In the genomic region with DNA sequence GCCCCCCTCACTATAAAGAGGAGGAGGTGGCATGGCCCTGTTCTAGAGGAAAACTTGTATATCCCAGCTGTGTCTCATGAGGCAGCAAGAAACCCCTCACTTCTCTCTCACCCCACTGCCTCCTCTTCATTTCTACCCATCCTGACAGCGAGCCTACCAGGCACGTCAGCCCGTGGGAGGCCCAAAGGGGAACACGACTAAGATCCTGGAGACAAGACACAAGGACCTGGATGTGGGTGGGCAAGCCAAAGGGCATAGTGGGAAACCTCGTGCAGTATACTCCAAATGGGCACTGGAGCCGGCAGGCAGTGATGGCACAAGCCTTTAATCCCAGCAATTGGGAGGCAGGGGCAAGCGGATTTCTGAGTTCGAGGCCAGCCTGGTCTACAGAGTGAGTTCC, we compare ENCODE assay signal across 13 mouse cellular contexts. TPM values are rescaled to one million over a fixed set of nuclear protein-coding genes. Genes with fewer than 3 reads are reported as not detected.
DNase-seq lines count a peak whose midpoint lies in the region; ATAC-seq and TF ChIP-seq lines count a peak whose summit lies in the region.
"Had no signal": no experiment of that assay in that cellular context is flagged by ENCODE, and none has a peak within 500 bp of the region (broad histone marks: within the 10 kb centered on the region; RNA-seq: fewer than 3 reads in every experiment).

No protein-coding gene starts in this region.

- ATAC-seq in heart, embryonic 14.5 days (ENCODE audit: insufficient number of reproducible peaks, insufficient read depth, low FRiP score, low read depth): no peak
- ATAC-seq in kidney, postnatal 0 days (replicated peaks; ENCODE audit: low FRiP score, low read depth): no peak

- no peak for DNase-seq in heart, adult 2 months
- peak; percentile 17 for DNase-seq in kidney, postnatal 0 days (ENCODE audit: low spot score)
- no peak for DNase-seq in kidney, postnatal 4 days
- DNase-seq in right cerebral cortex, adult 18-20 months: peak; percentile 58
- DNase-seq in right cerebral cortex, adult 2 months (ENCODE audit: low spot score in 2 of 2): no peak
- peak; percentile 8 for DNase-seq in splenic B cell, adult 2 months (ENCODE audit: low read depth, low spot score)
- DNase-seq in thymus, postnatal 10 days (ENCODE audit: low spot score in 2 of 2): no peak
- DNase-seq: cerebellum, adult 9-10 months had no signal

- H3K27me3 ChIP-seq in heart, embryonic 14.5 days (ENCODE audit: control insufficient read depth, insufficient read depth, low read length): peaks cover 18% of the 10 kb centered on the region
- no peaks in the 10 kb centered on the region for H3K27me3 ChIP-seq in heart, adult 2 months (ENCODE audit: control insufficient read depth, insufficient read depth, low read length)
- H3K27me3 ChIP-seq in kidney, postnatal 0 days (ENCODE audit: insufficient read depth, low read length): no peaks in the 10 kb centered on the region
- H3K27me3 ChIP-seq in splenic B cell, adult 2 months (ENCODE audit: control insufficient read depth, insufficient read depth, low read length, poor library complexity, severe bottlenecking): no peaks in the 10 kb centered on the region
- H3K27me3 ChIP-seq: Patski had no signal

- H3K9me3 ChIP-seq in heart, embryonic 14.5 days (ENCODE audit: control insufficient read depth, low read length): no peaks in the 10 kb centered on the region
- no peaks in the 10 kb centered on the region for H3K9me3 ChIP-seq in kidney, postnatal 0 days (replicated peaks; ENCODE audit: low read length)
- H3K9me3 ChIP-seq: embryonic facial prominence, embryonic 12.5 days; forebrain, embryonic 10.5 days; hindbrain, embryonic 15.5 days had no signal

- no peak overlapping the region for H3K4me3 ChIP-seq in heart, embryonic 14.5 days (ENCODE audit: control insufficient read depth in 1 of 2, insufficient read depth in 1 of 2, low read depth in 1 of 2, low read length in 2 of 2)
- H3K4me3 ChIP-seq in heart, adult 2 months: no peak overlapping the region; the same call in 1 of the 2 replicates
- no peak overlapping the region for H3K4me3 ChIP-seq in kidney, postnatal 0 days (replicated peaks; ENCODE audit: low read depth, low read length)

- no peak for TF ChIP-seq POLR2A in heart, adult 2 months (IDR thresholded peaks at IDR 0.05; ENCODE audit: insufficient read depth, low read depth, low read length)

- H3K4me1 ChIP-seq in heart, embryonic 14.5 days (ENCODE audit: control insufficient read depth in 2 of 2, insufficient read depth in 2 of 2, low read length in 2 of 2): peaks cover 16 to 21% of the 10 kb centered on the region in 2 experiments
- H3K4me1 ChIP-seq in heart, adult 2 months (ENCODE audit: control insufficient read depth, insufficient read depth, low read length): peaks cover 5% of the 10 kb centered on the region
- peaks cover 4% of the 10 kb centered on the region; the same call in 1 of the 2 replicates for H3K4me1 ChIP-seq in kidney, postnatal 0 days (replicated peaks; ENCODE audit: insufficient read depth, low read length)

- no peaks in the 10 kb centered on the region for H3K36me3 ChIP-seq in heart, embryonic 14.5 days (ENCODE audit: control insufficient read depth, insufficient read depth, low read length)
- H3K36me3 ChIP-seq in heart, adult 2 months (ENCODE audit: control insufficient read depth, insufficient read depth, low read length): no peaks in the 10 kb centered on the region
- H3K36me3 ChIP-seq in kidney, postnatal 0 days (ENCODE audit: insufficient read depth, low read length): no peaks in the 10 kb centered on the region
- H3K36me3 ChIP-seq in splenic B cell, adult 2 months (ENCODE audit: control insufficient read depth, insufficient read depth, low read length, poor library complexity, severe bottlenecking): no peaks in the 10 kb centered on the region
- H3K36me3 ChIP-seq: embryonic facial prominence, embryonic 12.5 days; forebrain, embryonic 10.5 days; hindbrain, embryonic 15.5 days had no signal

- no peak overlapping the region for H3K9ac ChIP-seq in heart, embryonic 14.5 days (ENCODE audit: low read length)
- H3K9ac ChIP-seq in heart, adult 2 months (ENCODE audit: low read depth, low read length): no peak overlapping the region
- no peak overlapping the region for H3K9ac ChIP-seq in kidney, postnatal 0 days (ENCODE audit: low read depth, low read length)

- H3K4me2 ChIP-seq in heart, embryonic 14.5 days (ENCODE audit: low read length): peak overlapping the region; percentile 99
- peak overlapping the region; percentile 99; the same call in 1 of the 2 replicates for H3K4me2 ChIP-seq in kidney, postnatal 0 days (ENCODE audit: low read length)

- H3K27ac ChIP-seq in heart, embryonic 14.5 days (replicated peaks in 1 of 2; ENCODE audit: control insufficient read depth in 1 of 2, insufficient read depth in 1 of 2, low read depth in 2 of 2, low read length in 2 of 2): no peak overlapping the region
- no peak overlapping the region; the same call in 1 of the 2 replicates for H3K27ac ChIP-seq in heart, adult 2 months
- no peak overlapping the region for H3K27ac ChIP-seq in kidney, postnatal 0 days
- H3K27ac ChIP-seq: embryonic facial prominence, embryonic 12.5 days; forebrain, embryonic 10.5 days; hindbrain, embryonic 15.5 days had no signal

- H3K79me2 ChIP-seq in heart, adult 2 months (replicated peaks; ENCODE audit: control insufficient read depth, insufficient read depth, low read length): peaks cover 2% of the 10 kb centered on the region; the same call in 1 of the 2 replicates

- no peak for TF ChIP-seq CTCF in heart, adult 2 months (IDR thresholded peaks at IDR 0.05)
- TF ChIP-seq CTCF in kidney, postnatal 0 days (IDR thresholded peaks at IDR 0.05; ENCODE audit: low read depth): no peak

- TF ChIP-seq EP300 in heart, adult 2 months (IDR thresholded peaks at IDR 0.05; ENCODE audit: insufficient read depth, low read depth, low read length): no peak

- intact Hi-C loops in heart, adult 2 months (cut with DNase I): no loop called here

- WGBS in heart, embryonic 14.5 days: 28% methylated on average over 8 of the region's 8 CpGs
- WGBS in heart, adult 2 months: 61% methylated on average over 8 of the region's 8 CpGs
- WGBS in kidney, postnatal 0 days: 16% methylated on average over 8 of the region's 8 CpGs

RNA-seq across cellular contexts. Expression of gene Ankrd33b, which starts 1.0 kb away (rescaled TPM):
- 2.9 and 3.2 TPM in 2 replicates for polyA plus RNA-seq in heart, embryonic 14.5 days (2014; fragmentation: Nextera tagmentation; extraction: Ambion mirVana)
- 10 to 100 TPM; 28.6 to 32.8 TPM for total RNA-seq in heart, adult 2 months (2021)
- 7.8 and 16.5 TPM in 2 replicates for polyA plus RNA-seq in heart, adult 2 months (2012; rRNA removed)
- 10.5 and 12.0 TPM in 2 replicates for polyA plus RNA-seq in kidney, postnatal 0 days (2015; fragmentation: Nextera tagmentation; extraction: Ambion mirVana)

Comparison
In these comparisons a context has a peak if more than half of its experiments do, and no peak if none do; other contexts are left out.
1. DNase-seq: peak in kidney, postnatal 0 days (single experiment), right cerebral cortex, adult 18-20 months (single experiment) and splenic B cell, adult 2 months (single experiment); none in heart, adult 2 months (0 of 2), kidney, postnatal 4 days (0 of 2), right cerebral cortex, adult 2 months (0 of 2) and thymus, postnatal 10 days (0 of 2).